In the genomic region with DNA sequence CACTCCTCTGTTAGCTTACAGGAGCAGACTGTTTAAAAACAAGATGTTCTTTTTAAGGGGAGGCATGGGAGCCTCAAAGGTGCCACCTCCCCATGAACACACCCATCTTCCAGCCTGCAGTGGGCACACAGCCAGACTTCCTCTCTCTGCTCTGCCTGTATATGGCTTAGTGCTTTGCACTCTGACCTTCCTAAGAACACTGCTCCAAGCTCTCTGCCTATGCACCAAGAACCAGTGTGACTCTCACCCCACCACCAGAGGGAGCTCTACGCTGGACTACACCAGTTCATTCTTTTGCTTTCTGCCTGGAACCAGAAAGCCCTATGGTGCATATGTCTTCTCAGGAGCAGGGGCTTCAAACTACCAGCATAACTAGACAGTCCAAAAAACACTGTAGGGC, we compare ENCODE assay signal across 10 mouse cellular contexts.
DNase-seq lines count a peak whose midpoint lies in the region; ATAC-seq and TF ChIP-seq lines count a peak whose summit lies in the region.
"Had no signal": no experiment of that assay in that cellular context is flagged by ENCODE, and none has a peak within 500 bp of the region (broad histone marks: within the 10 kb centered on the region; RNA-seq: fewer than 3 reads in every experiment).

No protein-coding gene starts in this region.

- H3K4me1 ChIP-seq in stomach, postnatal 0 days (replicated peaks; ENCODE audit: control insufficient read depth, insufficient read depth), result no peaks in the 10 kb centered on the region
- H3K4me1 ChIP-seq: embryonic facial prominence, embryonic 13.5 days had no signal

- peak; percentile 71 for TF ChIP-seq CTCF in stomach, postnatal 0 days (IDR thresholded peaks at IDR 0.05; ENCODE audit: low read depth)

- no peak for TF ChIP-seq EP300 in stomach, postnatal 0 days (optimal IDR thresholded peaks at IDR 0.05)

- H3K36me3 ChIP-seq in stomach, postnatal 0 days (ENCODE audit: control insufficient read depth, insufficient read depth, low read length), result no peaks in the 10 kb centered on the region

- no peak overlapping the region for H3K9ac ChIP-seq in stomach, postnatal 0 days (ENCODE audit: low read length)
- H3K9ac ChIP-seq: embryonic facial prominence, embryonic 13.5 days; midbrain, embryonic 15.5 days had no signal

- H3K27me3 ChIP-seq in stomach, postnatal 0 days (ENCODE audit: control insufficient read depth, insufficient read depth, low read length), result no peaks in the 10 kb centered on the region
- H3K27me3 ChIP-seq: embryonic facial prominence, embryonic 13.5 days; midbrain, embryonic 15.5 days had no signal

- no peak overlapping the region for H3K4me2 ChIP-seq in stomach, postnatal 0 days (replicated peaks; ENCODE audit: low read depth)
- H3K4me2 ChIP-seq: embryonic facial prominence, embryonic 13.5 days; midbrain, embryonic 15.5 days had no signal

- H3K4me3 ChIP-seq in stomach, postnatal 0 days (ENCODE audit: low read depth, low read length), result no peak overlapping the region
- H3K4me3 ChIP-seq: embryonic facial prominence, embryonic 13.5 days; midbrain, embryonic 15.5 days had no signal

- no peak overlapping the region for H3K27ac ChIP-seq in stomach, postnatal 0 days (replicated peaks)
- H3K27ac ChIP-seq: embryonic facial prominence, embryonic 13.5 days; midbrain, embryonic 15.5 days had no signal

- ATAC-seq in stomach, postnatal 0 days (ENCODE audit: low FRiP score, low TSS enrichment), result peak; percentile 84
- ATAC-seq: midbrain, embryonic 15.5 days had no signal

- H3K9me3 ChIP-seq in stomach, postnatal 0 days (ENCODE audit: control insufficient read depth, low read length), result no peaks in the 10 kb centered on the region
- H3K9me3 ChIP-seq: embryonic facial prominence, embryonic 13.5 days; midbrain, embryonic 15.5 days had no signal

- peak; percentile 18 for DNase-seq in gastrocnemius, postnatal 10 days
- no peak for DNase-seq in gastrocnemius, postnatal 4 days (ENCODE audit: low spot score in 2 of 2)
- peak; percentile 44 for DNase-seq in right cerebral cortex, postnatal 14 days
- DNase-seq in right cerebral cortex, postnatal 36 days (ENCODE audit: low spot score in 2 of 2), result no peak
- DNase-seq in induced T-regulatory cell, adult 2 months (ENCODE audit: low read depth), result peak; percentile 13
- DNase-seq in stomach, postnatal 0 days (ENCODE audit: low spot score), result peak; percentile 58
- no peak for DNase-seq in yolk sac, embryonic 10.5 days (ENCODE audit: low spot score)
- no peak for DNase-seq in retina, postnatal 1 day

- WGBS in stomach, postnatal 0 days, result 97% methylated on average over 1 of the region's 1 CpGs

Comparison
In these comparisons a context has a peak if more than half of its experiments do, and no peak if none do; other contexts are left out.
1. DNase-seq: peak in gastrocnemius, postnatal 10 days (single experiment), right cerebral cortex, postnatal 14 days (single experiment), induced T-regulatory cell, adult 2 months (single experiment) and stomach, postnatal 0 days (single experiment); none in gastrocnemius, postnatal 4 days (0 of 2), right cerebral cortex, postnatal 36 days (0 of 2), yolk sac, embryonic 10.5 days (single experiment) and retina, postnatal 1 day (single experiment).